Mouse (Mus musculus) heart, embryonic 16.5 days (tissue): Measurements from ENCODE around the gene Mocs1. TPM values are rescaled to one million over a fixed set of nuclear protein-coding genes. Genes with fewer than 3 reads are reported as not detected.

Source experiments
- ATAC-seq: fragments of 200-750 bp; cut with Nextera tagmentation; replicated peaks from 2 replicates; pipeline ENCODE4 v1.8.0; 2017; ENCODE audit warnings: moderate number of reproducible peaks; ENCODE audit not compliant: insufficient read depth, low FRiP score; ENCODE audit errors: extremely low read depth
- H3K27ac ChIP-seq: fragments of 300-500 bp; sonication (generic); 2 replicates; pipeline ENCODE4 v1.5.1; 2014; ENCODE audit warnings: mild to moderate bottlenecking, low read length, control low read depth, moderate library complexity
- H3K27me3 ChIP-seq: fragments of 300-500 bp; sonication (generic); 2 replicates; pipeline ENCODE4 v1.6.1; 2014; ENCODE audit warnings: low read length, mixed read lengths; ENCODE audit not compliant: control insufficient read depth, insufficient read depth
- H3K36me3 ChIP-seq: fragments of 300-500 bp; sonication (generic); 2 replicates; pipeline ENCODE4 v1.6.1; 2014; ENCODE audit not compliant: control insufficient read depth, insufficient read depth
- H3K4me1 ChIP-seq: fragments of 300-500 bp; sonication (generic); 2 replicates; pipeline ENCODE4 v1.6.1; 2014; ENCODE audit warnings: low read length, mixed read lengths; ENCODE audit not compliant: control insufficient read depth, insufficient read depth
- H3K4me2 ChIP-seq: fragments of 300-500 bp; sonication (generic); 2 replicates; pipeline ENCODE4 v1.6.1; 2014; ENCODE audit warnings: low read depth, mild to moderate bottlenecking, control low read depth, low read length
- H3K4me3 ChIP-seq: fragments of 300-500 bp; sonication (generic); 2 replicates; pipeline ENCODE4 v1.5.1; 2014; ENCODE audit warnings: mild to moderate bottlenecking, control low read depth, low read length
- H3K9ac ChIP-seq: fragments of 300-500 bp; sonication (generic); 2 replicates; pipeline ENCODE4 v1.6.1; 2014; ENCODE audit warnings: low read length, control low read depth
- H3K9me3 ChIP-seq: fragments of 300-500 bp; sonication (generic); replicated peaks from 2 replicates; pipeline ENCODE4 v1.6.1; 2016; ENCODE audit warnings: low read length; ENCODE audit not compliant: control insufficient read depth
- WGBS: fragments of 180-500 bp; shearing (Covaris S2); extraction: QIAGEN DNeasy Blood & Tissue Kit; methylation state at CpG from one replicate; pipeline ENCODE4 v1.1.7; 2014; 5-methylcytosine and 5-hydroxymethylcytosine counted together
- polyA plus RNA-seq: library from polyadenylated mRNA; unstranded; fragments of >200 nt; fragmentation: Nextera tagmentation; extraction: Ambion mirVana; gene quantifications from 2 replicates; pipeline ENCODE4 v1.2.1, GENCODE M21; 2015

Mocs1 gene
- polyA plus RNA-seq, 1 experiment from 2014 or later = 6.1 TPM

- no peak for ATAC-seq
- H3K27ac ChIP-seq = no peak overlapping the region
- no peaks in the 10 kb centered on the region for H3K9me3 ChIP-seq
- H3K27me3 ChIP-seq = no peaks in the 10 kb centered on the region
- H3K9ac ChIP-seq = no peak overlapping the region
- peaks cover 7% of the 10 kb centered on the region; the same call in 1 of the 2 replicates for H3K36me3 ChIP-seq
- WGBS = 51% methylated on average over 4 of the region's 4 CpGs
- no peak overlapping the region for H3K4me2 ChIP-seq
- H3K4me3 ChIP-seq = no peak overlapping the region
- H3K4me1 ChIP-seq = peaks cover 16% of the 10 kb centered on the region
These were observed 49.2 kb downstream of the Mocs1 start for GRCm38 (mm10) chr17:49477370-49477769.

GRCm38 (mm10) chr17:49481876-49482275 is 53.7 kb downstream of the Mocs1 start:
- peaks cover 7% of the 10 kb centered on the region; the same call in 1 of the 2 replicates for H3K36me3 ChIP-seq
- H3K27ac ChIP-seq = no peak overlapping the region
- H3K4me3 ChIP-seq = no peak overlapping the region
- no peak overlapping the region for H3K9ac ChIP-seq
- H3K9me3 ChIP-seq = no peaks in the 10 kb centered on the region
- no peak for ATAC-seq
- peaks cover 10% of the 10 kb centered on the region for H3K4me1 ChIP-seq
- WGBS = 82% methylated on average over 3 of the region's 3 CpGs
- no peak overlapping the region for H3K4me2 ChIP-seq
- no peaks in the 10 kb centered on the region for H3K27me3 ChIP-seq

- WGBS = 42% methylated on average over 3 of the region's 3 CpGs
These were observed 56.3 kb downstream of the Mocs1 start for GRCm38 (mm10) chr17:49484435-49484834.

GRCm38 (mm10) chr17:49489098-49489497 is 60.9 kb downstream of the Mocs1 start:
- Histone ChIP-seq H3K36me3 (peaks cover 5% of the 10 kb centered on the region; the same call in 1 of the 2 replicates), H3K27ac (peak overlapping the region; percentile 71)

More at GRCm38 (mm10) chr17:49484435-49484834, 56.3 kb downstream of the Mocs1 start:
- Histone ChIP-seq H3K36me3 (peaks cover 4% of the 10 kb centered on the region; the same call in 1 of the 2 replicates), H3K4me2 (no peak overlapping the region), H3K4me3 (no peak overlapping the region), H3K27me3 (no peaks in the 10 kb centered on the region), H3K4me1 (peaks cover 17% of the 10 kb centered on the region), H3K9me3 (no peaks in the 10 kb centered on the region), H3K27ac (no peak overlapping the region), H3K9ac (no peak overlapping the region)
- ATAC-seq = no peak

GRCm38 (mm10) chr17:49493276-49493675 is 65.1 kb downstream of the Mocs1 start:
- Histone ChIP-seq H3K4me2 (no peak overlapping the region), H3K27ac (no peak overlapping the region), H3K36me3 (peaks cover 6% of the 10 kb centered on the region; the same call in 1 of the 2 replicates), H3K27me3 (no peaks in the 10 kb centered on the region), H3K9ac (no peak overlapping the region), H3K4me3 (no peak overlapping the region), H3K4me1 (peaks cover 17% of the 10 kb centered on the region), H3K9me3 (no peaks in the 10 kb centered on the region)
- ATAC-seq = no peak
- WGBS = 90% methylated on average over 4 of the region's 4 CpGs

More at GRCm38 (mm10) chr17:49489098-49489497, 60.9 kb downstream of the Mocs1 start:
- Histone ChIP-seq H3K9ac (no peak overlapping the region), H3K4me1 (peaks cover 23% of the 10 kb centered on the region), H3K9me3 (no peaks in the 10 kb centered on the region), H3K27me3 (no peaks in the 10 kb centered on the region), H3K4me3 (no peak overlapping the region), H3K4me2 (no peak overlapping the region)
- 28% methylated on average over 5 of the region's 5 CpGs for WGBS
- ATAC-seq = peak; percentile 84

GRCm38 (mm10) chr17:49498169-49498568 is 70.0 kb downstream of the Mocs1 start:
- ATAC-seq = no peak
- Histone ChIP-seq H3K4me3 (no peak overlapping the region), H3K27me3 (no peaks in the 10 kb centered on the region), H3K4me1 (no peaks in the 10 kb centered on the region; the same call in 1 of the 2 replicates), H3K9ac (no peak overlapping the region), H3K36me3 (peaks cover 6% of the 10 kb centered on the region; the same call in 1 of the 2 replicates), H3K4me2 (no peak overlapping the region), H3K27ac (no peak overlapping the region), H3K9me3 (no peaks in the 10 kb centered on the region)
- 81% methylated on average over 3 of the region's 3 CpGs for WGBS

- H3K4me3 ChIP-seq = no peak overlapping the region
- H3K27ac ChIP-seq = no peak overlapping the region
- ATAC-seq = no peak
- no peaks in the 10 kb centered on the region; the same call in 1 of the 2 replicates for H3K4me1 ChIP-seq
- H3K9me3 ChIP-seq = no peaks in the 10 kb centered on the region
- H3K4me2 ChIP-seq = no peak overlapping the region
- 73% methylated on average over 2 of the region's 2 CpGs for WGBS
- no peaks in the 10 kb centered on the region for H3K36me3 ChIP-seq
- H3K27me3 ChIP-seq = no peaks in the 10 kb centered on the region
- no peak overlapping the region for H3K9ac ChIP-seq
These were observed 71.5 kb downstream of the Mocs1 start for GRCm38 (mm10) chr17:49499635-49500034.

GRCm38 (mm10) chr17:49500234-49500633 is 72.1 kb downstream of the Mocs1 start:
- ATAC-seq = no peak; the same call in 1 of the 2 replicates
- 17% methylated on average over 2 of the region's 2 CpGs for WGBS
- no peak overlapping the region for H3K4me3 ChIP-seq
- H3K36me3 ChIP-seq = no peaks in the 10 kb centered on the region
- H3K9ac ChIP-seq = no peak overlapping the region
- no peaks in the 10 kb centered on the region; the same call in 1 of the 2 replicates for H3K4me1 ChIP-seq
- H3K9me3 ChIP-seq = no peaks in the 10 kb centered on the region
- H3K27me3 ChIP-seq = no peaks in the 10 kb centered on the region
- no peak overlapping the region for H3K27ac ChIP-seq
- H3K4me2 ChIP-seq = no peak overlapping the region

GRCm38 (mm10) chr17:49503246-49503900 is 75.2 kb downstream of the Mocs1 start:
- Histone ChIP-seq H3K27me3 (no peaks in the 10 kb centered on the region), H3K9me3 (no peaks in the 10 kb centered on the region), H3K4me3 (no peak overlapping the region), H3K36me3 (no peaks in the 10 kb centered on the region), H3K27ac (no peak overlapping the region), H3K4me1 (no peaks in the 10 kb centered on the region; the same call in 1 of the 2 replicates), H3K4me2 (no peak overlapping the region), H3K9ac (no peak overlapping the region)
- WGBS = 60% methylated on average over 6 of the region's 6 CpGs
- ATAC-seq = no peak
